Mouse (Mus musculus) urinary bladder, postnatal 4 days (tissue): Measurements from ENCODE around the gene Gm4567.
"Not testable (repeated sequence)": the region's sequence is repeated elsewhere in the genome, so short reads cannot be mapped to it uniquely, and the experiment has no call there.

ENCODE experiments used
- DNase-seq, 2 experiments: peaks; one replicate each; pipeline ENCODE4 v3.0.0; 2021 to 2022; ENCODE audit warnings: low spot score in 2 of 2

Gene Gm4567

DNA sequence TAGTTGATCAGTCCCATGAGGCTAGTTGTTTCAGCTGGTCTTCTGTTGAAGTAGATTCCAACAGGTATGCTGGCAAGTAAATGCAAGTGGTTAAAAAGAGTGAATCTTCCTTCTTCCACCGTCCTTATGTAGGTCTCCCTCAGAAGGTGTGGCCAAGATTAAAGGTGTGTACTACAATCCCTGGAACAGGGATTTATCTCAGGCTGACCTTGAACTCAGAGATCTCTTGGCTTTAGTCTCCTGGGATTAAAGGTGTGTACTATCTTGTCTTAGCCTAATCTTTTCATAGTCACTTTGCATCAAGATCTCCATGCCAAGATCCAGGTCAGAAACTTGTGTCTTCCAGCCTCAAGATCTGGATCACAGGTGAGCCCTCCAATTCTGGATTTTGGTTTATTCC is at the start of gene Gm4567:
TSS of gene Gm4567 (minus strand) at position 101 of the 400 bp plus-strand sequence.
- not testable (repeated sequence) for DNase-seq

GRCm38 (mm10) chr7:22761397-22761796 is 41.9 kb upstream of the Gm4567 start, which contains the start of gene Vmn1r157:
Vmn1r157 (plus strand) TSS chr7:22761697.
- DNase-seq: not testable (repeated sequence)

- not testable (repeated sequence) for DNase-seq
These were observed 27.3 kb downstream of the Gm4567 start, which contains the start of gene Gm8693 for GRCm38 (mm10) chr7:22692217-22692616. Gm8693 (minus strand) TSS chr7:22692317.
